Mouse (Mus musculus): ENCODE results near the gene Atp11b.

DNA sequence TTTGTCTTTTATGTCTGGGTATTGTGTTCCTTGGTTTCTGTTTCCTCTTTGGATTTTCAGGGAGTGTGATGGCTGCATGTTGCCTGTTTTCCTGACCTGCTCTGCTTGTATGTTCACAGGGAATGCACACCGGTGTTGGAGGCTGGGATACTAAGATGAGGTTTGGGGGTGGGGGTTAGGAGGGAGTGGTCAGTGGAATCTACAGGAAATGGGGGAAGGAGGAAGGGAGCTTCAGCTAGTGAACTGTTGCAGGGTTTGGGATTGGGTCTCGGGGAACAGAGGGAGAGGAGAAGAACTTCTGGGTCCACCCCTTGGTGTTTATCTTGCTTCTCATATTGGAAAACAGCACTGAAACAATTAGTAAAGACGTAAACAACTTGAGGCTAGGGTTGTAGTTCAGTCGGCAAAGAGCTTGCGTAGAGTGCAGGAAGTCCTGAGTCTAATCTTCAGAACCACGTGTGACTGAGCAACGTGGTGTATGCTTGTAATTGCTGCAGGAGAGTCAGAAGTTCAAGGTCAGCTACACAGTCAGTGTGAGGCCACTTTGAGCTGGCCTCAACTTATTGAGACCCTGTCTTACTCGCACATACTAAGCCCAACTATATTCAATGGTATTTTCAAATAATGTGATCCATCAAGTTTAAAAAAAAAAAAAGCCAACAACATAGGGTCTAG is 34.2 kb upstream of the Atp11b start:
- TF ChIP-seq POLR2A (IDR thresholded peaks at IDR 0.05; ENCODE audit: control insufficient read depth, low read depth, low read length), result no peak
- no peak for TF ChIP-seq CTCF (IDR thresholded peaks at IDR 0.05; ENCODE audit: control insufficient read depth, insufficient read depth, insufficient replicate concordance, low read depth, low read length)

All from testis, adult 2 months (tissue).